Mouse (Mus musculus) heart, embryonic 12.5 days (tissue): ENCODE measurements around the gene Mcidas. TPM values are rescaled to one million over a fixed set of nuclear protein-coding genes. Genes with fewer than 3 reads are reported as not detected.

ENCODE experiments used
- ATAC-seq: fragments of 200-750 bp; cut with Nextera tagmentation; 2 replicates; pipeline ENCODE4 v1.8.0; 2017; ENCODE audit warnings: moderate TSS enrichment, moderate library complexity; ENCODE audit not compliant: insufficient number of reproducible peaks, low FRiP score
- H3K27ac ChIP-seq: fragments of 300-500 bp; sonication (generic); 2 replicates; pipeline ENCODE4 v1.5.1; 2016; ENCODE audit warnings: mild to moderate bottlenecking, moderate library complexity; ENCODE audit not compliant: poor library complexity, severe bottlenecking
- H3K27me3 ChIP-seq: fragments of 300-500 bp; sonication (generic); replicated peaks from 2 replicates; pipeline ENCODE4 v1.6.1; 2016; ENCODE audit warnings: mild to moderate bottlenecking, moderate library complexity
- H3K36me3 ChIP-seq: fragments of 300-500 bp; sonication (generic); 2 replicates; pipeline ENCODE4 v1.6.1; 2016; ENCODE audit warnings: mild to moderate bottlenecking, moderate library complexity
- H3K4me1 ChIP-seq: fragments of 300-500 bp; sonication (generic); replicated peaks from 2 replicates; pipeline ENCODE4 v1.6.1; 2016; ENCODE audit warnings: mild to moderate bottlenecking
- H3K4me2 ChIP-seq: fragments of 300-500 bp; sonication (generic); 2 replicates; pipeline ENCODE4 v1.6.1; 2016; ENCODE audit warnings: mild to moderate bottlenecking, moderate library complexity
- H3K4me3 ChIP-seq: fragments of 300-500 bp; sonication (generic); 2 replicates; pipeline ENCODE4 v1.5.1; 2016; ENCODE audit warnings: mild to moderate bottlenecking
- H3K9ac ChIP-seq: fragments of 300-500 bp; sonication (generic); 2 replicates; pipeline ENCODE4 v1.6.1; 2016; ENCODE audit warnings: mild to moderate bottlenecking, moderate library complexity
- H3K9me3 ChIP-seq: fragments of 300-500 bp; sonication (generic); replicated peaks from 2 replicates; pipeline ENCODE4 v1.6.1; 2016; ENCODE audit warnings: mild to moderate bottlenecking, moderate library complexity
- WGBS: fragments of 180-500 bp; shearing (Covaris S2); methylation state at CpG from one replicate; pipeline ENCODE4 v1.1.7; 2016; 5-methylcytosine and 5-hydroxymethylcytosine counted together
- polyA plus RNA-seq: library from polyadenylated mRNA; unstranded; fragments of >200 nt; fragmentation: Nextera tagmentation; extraction: Ambion mirVana; gene quantifications from 2 replicates; pipeline ENCODE4 v1.2.1, GENCODE M21; 2016

Mcidas gene
- not detected in 2 replicates for polyA plus RNA-seq

GRCm38 (mm10) chr13:112993531-112994152 lies at the start of gene Mcidas:
Gene Mcidas (plus strand): TSS chr13:112993845.
- Histone ChIP-seq H3K4me1 (peaks cover 37% of the 10 kb centered on the region), H3K36me3 (no peaks in the 10 kb centered on the region), H3K9ac (peak within 1 kb of the TSS; percentile 40; the same call in 1 of the 2 replicates), H3K4me2 (peak within 1 kb of the TSS; percentile 94), H3K27me3 (peaks cover 95% of the 10 kb centered on the region), H3K9me3 (no peaks in the 10 kb centered on the region), H3K4me3 (peak within 1 kb of the TSS; percentile 53), H3K27ac (no peak within 1 kb of the TSS)
- ATAC-seq, result 0 out of 2 replicates have a peak, but pooled peaks have one; percentile 20
- WGBS, result under 1% methylated on average over 63 of the region's 63 CpGs

- Histone ChIP-seq H3K27me3 (no peaks in the 10 kb centered on the region), H3K4me2 (no peak overlapping the region), H3K4me1 (peaks cover 6% of the 10 kb centered on the region; the same call in 1 of the 2 replicates), H3K4me3 (no peak overlapping the region), H3K9me3 (no peaks in the 10 kb centered on the region), H3K9ac (no peak overlapping the region), H3K36me3 (peaks cover 74% of the 10 kb centered on the region), H3K27ac (no peak overlapping the region)
- no peak for ATAC-seq
- 92% methylated on average over 9 of the region's 9 CpGs for WGBS
These were observed 48.3 kb upstream of the Mcidas start for GRCm38 (mm10) chr13:112945312-112945711.

- Histone ChIP-seq H3K27ac (no peak overlapping the region), H3K27me3 (no peaks in the 10 kb centered on the region), H3K9ac (no peak overlapping the region), H3K4me3 (no peak overlapping the region), H3K4me2 (no peak overlapping the region), H3K9me3 (no peaks in the 10 kb centered on the region), H3K4me1 (peaks cover 6% of the 10 kb centered on the region; the same call in 1 of the 2 replicates), H3K36me3 (peaks cover 78% of the 10 kb centered on the region)
- no peak for ATAC-seq
- 82% methylated on average over 6 of the region's 6 CpGs for WGBS
These were observed 47.7 kb upstream of the Mcidas start for GRCm38 (mm10) chr13:112945900-112946299.

- H3K9ac ChIP-seq, result no peak overlapping the region
- no peaks in the 10 kb centered on the region for H3K4me1 ChIP-seq
- H3K27me3 ChIP-seq, result no peaks in the 10 kb centered on the region
- H3K9me3 ChIP-seq, result no peaks in the 10 kb centered on the region
- H3K27ac ChIP-seq, result no peak overlapping the region
- 91% methylated on average over 8 of the region's 8 CpGs for WGBS
- no peak overlapping the region for H3K4me2 ChIP-seq
- no peak for ATAC-seq
- no peak overlapping the region for H3K4me3 ChIP-seq
- H3K36me3 ChIP-seq, result peaks cover 76% of the 10 kb centered on the region
These were observed 39.6 kb upstream of the Mcidas start for GRCm38 (mm10) chr13:112954067-112954466.

GRCm38 (mm10) chr13:112963081-112963480 lies 30.6 kb upstream of the Mcidas start:
- no peaks in the 10 kb centered on the region for H3K27me3 ChIP-seq
- H3K9me3 ChIP-seq, result no peaks in the 10 kb centered on the region
- no peak for ATAC-seq
- no peak overlapping the region for H3K27ac ChIP-seq
- no peaks in the 10 kb centered on the region for H3K4me1 ChIP-seq
- no peak overlapping the region for H3K4me3 ChIP-seq
- H3K9ac ChIP-seq, result no peak overlapping the region
- H3K36me3 ChIP-seq, result peaks cover 63% of the 10 kb centered on the region
- WGBS, result 86% methylated on average over 5 of the region's 5 CpGs
- no peak overlapping the region for H3K4me2 ChIP-seq

GRCm38 (mm10) chr13:112964421-112964820 lies 29.2 kb upstream of the Mcidas start:
- Histone ChIP-seq H3K36me3 (peaks cover 62% of the 10 kb centered on the region), H3K9ac (no peak overlapping the region), H3K27ac (no peak overlapping the region), H3K9me3 (no peaks in the 10 kb centered on the region), H3K4me3 (no peak overlapping the region), H3K27me3 (no peaks in the 10 kb centered on the region), H3K4me2 (no peak overlapping the region), H3K4me1 (no peaks in the 10 kb centered on the region)
- ATAC-seq, result no peak
- WGBS, result 89% methylated on average over 12 of the region's 12 CpGs

GRCm38 (mm10) chr13:112967267-112967666 lies 26.4 kb upstream of the Mcidas start:
- H3K9ac ChIP-seq, result no peak overlapping the region
- no peak for ATAC-seq

GRCm38 (mm10) chr13:112976720-112977119 lies 16.9 kb upstream of the Mcidas start:
- H3K9me3 ChIP-seq, result no peaks in the 10 kb centered on the region
- peaks cover 42% of the 10 kb centered on the region for H3K27me3 ChIP-seq
- no peaks in the 10 kb centered on the region for H3K36me3 ChIP-seq
- H3K4me2 ChIP-seq, result peak overlapping the region; percentile 30
- 39% methylated on average over 10 of the region's 10 CpGs for whole genome bisulfite sequencing
- ATAC-seq, result no peak
- no peaks in the 10 kb centered on the region for H3K4me1 ChIP-seq
- no peak overlapping the region for H3K4me3 ChIP-seq
- H3K27ac ChIP-seq, result no peak overlapping the region
- no peak overlapping the region for H3K9ac ChIP-seq

More at GRCm38 (mm10) chr13:112967267-112967666, 26.4 kb upstream of the Mcidas start:
- 88% methylated on average over 5 of the region's 5 CpGs for WGBS
- no peaks in the 10 kb centered on the region for H3K9me3 ChIP-seq
- H3K4me3 ChIP-seq, result no peak overlapping the region
- H3K27me3 ChIP-seq, result no peaks in the 10 kb centered on the region
- no peak overlapping the region for H3K4me2 ChIP-seq
- no peak overlapping the region for H3K27ac ChIP-seq
- peaks cover 53% of the 10 kb centered on the region for H3K36me3 ChIP-seq
- no peaks in the 10 kb centered on the region for H3K4me1 ChIP-seq

- no peaks in the 10 kb centered on the region for H3K9me3 ChIP-seq
- WGBS, result 12% methylated on average over 18 of the region's 18 CpGs
- H3K4me2 ChIP-seq, result peak overlapping the region; percentile 100; the same call in 1 of the 2 replicates
- H3K4me3 ChIP-seq, result peak overlapping the region; percentile 66; the same call in 1 of the 2 replicates
- H3K9ac ChIP-seq, result no peak overlapping the region
- peaks cover 37% of the 10 kb centered on the region for H3K4me1 ChIP-seq
- H3K27me3 ChIP-seq, result peaks cover 70% of the 10 kb centered on the region
- no peak overlapping the region for H3K27ac ChIP-seq
- no peaks in the 10 kb centered on the region for H3K36me3 ChIP-seq
- ATAC-seq, result no peak
These were observed 7.8 kb upstream of the Mcidas start for GRCm38 (mm10) chr13:112985605-112986450.

- no peak for ATAC-seq
- Histone ChIP-seq H3K4me3 (peak overlapping the region; percentile 66; the same call in 1 of the 2 replicates), H3K9ac (no peak overlapping the region), H3K27me3 (peaks cover 77% of the 10 kb centered on the region), H3K4me1 (peaks cover 37% of the 10 kb centered on the region), H3K9me3 (no peaks in the 10 kb centered on the region), H3K27ac (no peak overlapping the region), H3K4me2 (peak overlapping the region; percentile 100), H3K36me3 (no peaks in the 10 kb centered on the region)
- 1% methylated on average over 17 of the region's 17 CpGs for WGBS
These were observed 7.1 kb upstream of the Mcidas start for GRCm38 (mm10) chr13:112986451-112986950.

- peak within 1 kb of the TSS; percentile 71 for H3K9ac ChIP-seq
- H3K9me3 ChIP-seq, result no peaks in the 10 kb centered on the region
- peak; percentile 94 for ATAC-seq
- H3K27me3 ChIP-seq, result peaks cover 80% of the 10 kb centered on the region
- WGBS, result under 1% methylated on average over 43 of the region's 47 CpGs
- no peak within 1 kb of the TSS for H3K27ac ChIP-seq
- peaks cover 37% of the 10 kb centered on the region for H3K4me1 ChIP-seq
- peak within 1 kb of the TSS; percentile 100 for H3K4me2 ChIP-seq
- H3K36me3 ChIP-seq, result no peaks in the 10 kb centered on the region
- H3K4me3 ChIP-seq, result peak within 1 kb of the TSS; percentile 66
These were observed 6.1 kb upstream of the Mcidas start, which contains the start of gene Ccno for GRCm38 (mm10) chr13:112987532-112987943. Gene Ccno (plus strand): TSS chr13:112987802.
